Mouse (Mus musculus): ENCODE results near the gene Mtus2.

DNA sequence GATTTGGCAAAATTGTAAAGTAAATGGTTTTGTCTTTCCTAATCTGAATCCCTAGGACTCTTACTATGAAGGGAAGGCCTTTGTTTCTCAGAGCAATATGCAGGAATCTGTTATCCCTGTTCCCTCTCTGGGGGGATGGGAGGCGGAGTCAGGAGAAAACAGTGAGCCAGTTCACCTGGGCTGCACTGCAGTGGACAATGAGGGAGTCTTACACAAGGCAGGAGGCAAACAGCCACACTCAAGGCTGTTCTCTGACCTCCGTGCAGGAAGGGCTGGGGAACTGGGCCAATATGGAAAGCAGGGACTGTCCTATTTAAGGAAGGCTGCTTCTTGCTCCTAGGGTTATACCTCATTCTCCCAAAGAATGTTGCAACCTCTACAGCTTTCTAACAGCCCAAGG is 5.4 kb upstream of the Mtus2 start:
- TF ChIP-seq CTCF (IDR thresholded peaks at IDR 0.05 in 2 of 3, conservative IDR thresholded peaks at IDR 0.05 in 1 of 3; ENCODE audit: control insufficient read depth in 1 of 3, insufficient read depth in 1 of 3, low read depth in 2 of 3, low read length in 3 of 3, poor library complexity in 1 of 3, severe bottlenecking in 1 of 3) (no peak), SMC3 (IDR thresholded peaks at IDR 0.05; ENCODE audit: low read depth, low read length) (no peak), POLR2AphosphoS2 (IDR thresholded peaks at IDR 0.05; ENCODE audit: low read length) (no peak), MAX (IDR thresholded peaks at IDR 0.05; ENCODE audit: low read length) (no peak), MAFK (IDR thresholded peaks at IDR 0.05; ENCODE audit: borderline replicate concordance, low read depth, low read length) (no peak), POLR2A (IDR thresholded peaks at IDR 0.05; ENCODE audit: control insufficient read depth in 1 of 2, insufficient read depth in 1 of 2, low read depth in 1 of 2, low read length in 2 of 2, poor library complexity in 1 of 2) (no peak), HCFC1 (IDR thresholded peaks at IDR 0.05; ENCODE audit: low read depth, low read length) (no peak), MEF2A (IDR thresholded peaks at IDR 0.05; ENCODE audit: extremely low read depth, insufficient replicate concordance, low read depth, low read length, poor library complexity, severe bottlenecking) (no peak), GABPA (IDR thresholded peaks at IDR 0.05; ENCODE audit: low read depth, low read length) (no peak), BHLHE40 (IDR thresholded peaks at IDR 0.05; ENCODE audit: borderline replicate concordance, low read depth, low read length) (no peak), MXI1 (IDR thresholded peaks at IDR 0.05; ENCODE audit: low read depth, low read length) (no peak)
